Mouse (Mus musculus) liver, embryonic 11.5 days (tissue): ENCODE results near the gene Vps13a. TPM values are rescaled to one million over a fixed set of nuclear protein-coding genes. Genes with fewer than 3 reads are reported as not detected.

Experiments
- ATAC-seq: fragments of 200-750 bp; cut with Nextera tagmentation; replicated peaks from 2 replicates; pipeline ENCODE4 v1.8.0; 2017; ENCODE audit warnings: moderate number of reproducible peaks, mild to moderate bottlenecking, moderate TSS enrichment, moderate library complexity; ENCODE audit not compliant: low FRiP score
- DNase-seq: peaks from one replicate; pipeline ENCODE4 v3.0.0-alpha.2; 2017; ENCODE audit warnings: low spot score
- H3K27ac ChIP-seq: fragments of 300-500 bp; sonication (generic); 2 replicates; pipeline ENCODE4 v1.5.1; 2014; ENCODE audit warnings: mild to moderate bottlenecking, low read depth, low read length, control low read depth
- H3K27me3 ChIP-seq: fragments of 300-500 bp; sonication (generic); replicated peaks from 2 replicates; pipeline ENCODE4 v1.6.1; 2014; ENCODE audit warnings: low read length, mixed read lengths; ENCODE audit not compliant: control insufficient read depth, insufficient read depth
- H3K36me3 ChIP-seq: fragments of 300-500 bp; sonication (generic); 2 replicates; pipeline ENCODE4 v1.6.1; 2014; ENCODE audit warnings: mild to moderate bottlenecking, low read length, moderate library complexity, mixed read lengths; ENCODE audit not compliant: control insufficient read depth, insufficient read depth
- H3K4me1 ChIP-seq: fragments of 300-500 bp; sonication (generic); replicated peaks from 2 replicates; pipeline ENCODE4 v1.6.1; 2014; ENCODE audit warnings: low read length, mixed read lengths; ENCODE audit not compliant: control insufficient read depth, insufficient read depth
- H3K4me2 ChIP-seq: fragments of 300-500 bp; sonication (generic); 2 replicates; pipeline ENCODE4 v1.6.1; 2014; ENCODE audit warnings: mild to moderate bottlenecking, control low read depth, moderate library complexity
- H3K4me3 ChIP-seq: fragments of 300-500 bp; sonication (generic); 2 replicates; pipeline ENCODE4 v1.5.1; 2014; ENCODE audit warnings: low read depth, low read length, control low read depth
- H3K9ac ChIP-seq: fragments of 300-500 bp; sonication (generic); 2 replicates; pipeline ENCODE4 v1.6.1; 2014; ENCODE audit warnings: low read depth, low read length, control low read depth
- H3K9me3 ChIP-seq: fragments of 300-500 bp; sonication (generic); 2 replicates; pipeline ENCODE4 v1.6.1; 2016; ENCODE audit warnings: low read length, inconsistent platforms, mixed read lengths; ENCODE audit not compliant: control insufficient read depth
- WGBS: fragments of 180-500 bp; shearing (Covaris S2); extraction: QIAGEN DNeasy Blood & Tissue Kit; methylation state at CpG from one replicate; pipeline ENCODE4 v1.1.7; 2014; 5-methylcytosine and 5-hydroxymethylcytosine counted together
- polyA plus RNA-seq: library from polyadenylated mRNA; unstranded; fragments of >200 nt; fragmentation: Nextera tagmentation; extraction: Ambion mirVana; gene quantifications from 2 replicates; pipeline ENCODE4 v1.2.1, GENCODE M21; 2014

The Vps13a gene
- polyA plus RNA-seq, 1 experiment from 2014 or later, result 19.4 TPM

GRCm38 (mm10) chr19:16584546-16584945, 196.2 kb downstream of the Vps13a start:
- H3K4me3 ChIP-seq, result no peak overlapping the region
- 0 out of 2 replicates have a peak, but pooled peaks cover 2% of the 10 kb centered on the region for H3K4me1 ChIP-seq
- no peaks in the 10 kb centered on the region for H3K9me3 ChIP-seq
- no peak overlapping the region for H3K4me2 ChIP-seq
- no peak overlapping the region for H3K27ac ChIP-seq
- H3K27me3 ChIP-seq, result no peaks in the 10 kb centered on the region
- ATAC-seq (no peak), DNase-seq (no peak)
- H3K36me3 ChIP-seq, result no peaks in the 10 kb centered on the region
- H3K9ac ChIP-seq, result no peak overlapping the region
- 83% methylated on average over 7 of the region's 7 CpGs for WGBS

- H3K4me2 ChIP-seq, result no peak overlapping the region
- H3K9ac ChIP-seq, result no peak overlapping the region
- no peaks in the 10 kb centered on the region for H3K36me3 ChIP-seq
- no peak overlapping the region for H3K27ac ChIP-seq
- 83% methylated on average over 8 of the region's 8 CpGs for WGBS
- DNase-seq (no peak), ATAC-seq (no peak)
- 0 out of 2 replicates have a peak, but pooled peaks cover 4% of the 10 kb centered on the region for H3K4me1 ChIP-seq
- H3K27me3 ChIP-seq, result no peaks in the 10 kb centered on the region
- H3K4me3 ChIP-seq, result no peak overlapping the region
- no peaks in the 10 kb centered on the region for H3K9me3 ChIP-seq
These were observed 200.2 kb downstream of the Vps13a start for GRCm38 (mm10) chr19:16580501-16580900.

GRCm38 (mm10) chr19:16579656-16580260, 201.0 kb downstream of the Vps13a start:
- ATAC-seq (no peak), DNase-seq (no peak)
- no peaks in the 10 kb centered on the region for H3K9me3 ChIP-seq
- H3K4me2 ChIP-seq, result no peak overlapping the region
- H3K9ac ChIP-seq, result no peak overlapping the region
- H3K27ac ChIP-seq, result no peak overlapping the region
- H3K36me3 ChIP-seq, result no peaks in the 10 kb centered on the region
- 0 out of 2 replicates have a peak, but pooled peaks cover 4% of the 10 kb centered on the region for H3K4me1 ChIP-seq
- H3K4me3 ChIP-seq, result no peak overlapping the region
- no peaks in the 10 kb centered on the region for H3K27me3 ChIP-seq
- WGBS, result 79% methylated on average over 7 of the region's 7 CpGs

GRCm38 (mm10) chr19:16576790-16577189, 203.9 kb downstream of the Vps13a start:
- Histone ChIP-seq H3K4me3 (no peak overlapping the region), H3K4me1 (0 out of 2 replicates have a peak, but pooled peaks cover 2% of the 10 kb centered on the region), H3K27ac (no peak overlapping the region), H3K36me3 (no peaks in the 10 kb centered on the region), H3K4me2 (no peak overlapping the region), H3K9ac (no peak overlapping the region), H3K27me3 (no peaks in the 10 kb centered on the region), H3K9me3 (no peaks in the 10 kb centered on the region)
- DNase-seq (no peak), ATAC-seq (no peak)
- 83% methylated on average over 6 of the region's 6 CpGs for WGBS

Other genes starting within 250 kb of the Vps13a start
- gene Foxb2, start 92.9 kb upstream of the Vps13a start, polyA plus RNA-seq, result not detected in 2 replicates
- gene Prune2, start 175.2 kb upstream of the Vps13a start, polyA plus RNA-seq, result 1.4 TPM in 2 replicates